Mouse (Mus musculus) embryonic facial prominence, embryonic 10.5 days (tissue): Measurements from ENCODE around the gene Dguok. TPM values are rescaled to one million over a fixed set of nuclear protein-coding genes. Genes with fewer than 3 reads are reported as not detected.
A peak's percentile ranks its signal among the peaks of the same experiment; 100 is the strongest.

ENCODE experiments used
- DNase-seq: peaks from one replicate; pipeline ENCODE4 v3.0.0-alpha.2; 2017; ENCODE audit warnings: low spot score
- H3K27ac ChIP-seq: fragments of 300-500 bp; sonication (generic); replicated peaks from 2 replicates; pipeline ENCODE4 v1.5.1; 2016; ENCODE audit warnings: mild to moderate bottlenecking
- H3K27me3 ChIP-seq: fragments of 300-500 bp; sonication (generic); replicated peaks from 2 replicates; pipeline ENCODE4 v1.6.1; 2016; ENCODE audit warnings: low read depth, mild to moderate bottlenecking; ENCODE audit not compliant: poor library complexity, severe bottlenecking
- H3K36me3 ChIP-seq: fragments of 300-500 bp; sonication (generic); replicated peaks from 2 replicates; pipeline ENCODE4 v1.6.1; 2016; ENCODE audit warnings: mild to moderate bottlenecking, moderate library complexity
- H3K4me1 ChIP-seq: fragments of 300-500 bp; sonication (generic); 2 replicates; pipeline ENCODE4 v1.6.1; 2016
- H3K4me3 ChIP-seq: fragments of 300-500 bp; sonication (generic); 2 replicates; pipeline ENCODE4 v1.5.1; 2016; ENCODE audit warnings: mild to moderate bottlenecking, moderate library complexity
- H3K9me3 ChIP-seq: fragments of 300-500 bp; sonication (generic); 2 replicates; pipeline ENCODE4 v1.6.1; 2016; ENCODE audit warnings: mild to moderate bottlenecking
- WGBS: fragments of 180-500 bp; shearing (Covaris S2); methylation state at CpG from one replicate; pipeline ENCODE4 v1.1.7; 2016; 5-methylcytosine and 5-hydroxymethylcytosine counted together
- polyA plus RNA-seq: library from polyadenylated mRNA; unstranded; fragments of >200 nt; fragmentation: Nextera tagmentation; extraction: Ambion mirVana; gene quantifications from 2 replicates; pipeline ENCODE4 v1.2.1, GENCODE M21; 2016

The Dguok gene
- polyA plus RNA-seq, 1 experiment from 2014 or later = 62.1 TPM

GRCm38 (mm10) chr6:83436547-83436946, 70.2 kb downstream of the Dguok start:
- H3K9me3 ChIP-seq = no peaks in the 10 kb centered on the region
- peaks cover 78% of the 10 kb centered on the region for H3K36me3 ChIP-seq
- peaks cover 84% of the 10 kb centered on the region for H3K4me1 ChIP-seq
- no peak overlapping the region for H3K27ac ChIP-seq
- no peaks in the 10 kb centered on the region for H3K27me3 ChIP-seq
- DNase-seq = no peak
- WGBS = 81% methylated on average over 4 of the region's 4 CpGs
- no peak overlapping the region for H3K4me3 ChIP-seq

- H3K27ac ChIP-seq = peak overlapping the region; percentile 65
- WGBS = 38% methylated on average over 5 of the region's 5 CpGs
Measured at GRCm38 (mm10) chr6:83435174-83435573, 71.6 kb downstream of the Dguok start.

GRCm38 (mm10) chr6:83433546-83433945, 73.2 kb downstream of the Dguok start:
- no peaks in the 10 kb centered on the region for H3K27me3 ChIP-seq
- WGBS = 84% methylated on average over 4 of the region's 4 CpGs

More at GRCm38 (mm10) chr6:83435174-83435573, 71.6 kb downstream of the Dguok start:
- Histone ChIP-seq H3K4me3 (no peak overlapping the region), H3K9me3 (no peaks in the 10 kb centered on the region), H3K27me3 (no peaks in the 10 kb centered on the region), H3K36me3 (peaks cover 81% of the 10 kb centered on the region), H3K4me1 (peaks cover 70% of the 10 kb centered on the region)
- DNase-seq = no peak

GRCm38 (mm10) chr6:83432966-83433365, 73.8 kb downstream of the Dguok start:
- peaks cover 62% of the 10 kb centered on the region for H3K4me1 ChIP-seq
- no peak for DNase-seq
- no peaks in the 10 kb centered on the region for H3K27me3 ChIP-seq
- peaks cover 79% of the 10 kb centered on the region for H3K36me3 ChIP-seq
- 81% methylated on average over 7 of the region's 7 CpGs for WGBS
- peak overlapping the region; percentile 48; the same call in 1 of the 2 replicates for H3K27ac ChIP-seq
- no peak overlapping the region for H3K4me3 ChIP-seq
- H3K9me3 ChIP-seq = no peaks in the 10 kb centered on the region

More at GRCm38 (mm10) chr6:83433546-83433945, 73.2 kb downstream of the Dguok start:
- Histone ChIP-seq H3K4me1 (peaks cover 62% of the 10 kb centered on the region), H3K4me3 (peak overlapping the region; percentile 8; the same call in 1 of the 2 replicates), H3K27ac (peak overlapping the region; percentile 40; the same call in 1 of the 2 replicates), H3K9me3 (no peaks in the 10 kb centered on the region), H3K36me3 (peaks cover 79% of the 10 kb centered on the region)
- DNase-seq = no peak

Other genes starting within 250 kb of the Dguok start
- gene Mthfd2, start 181.1 kb downstream of the Dguok start, polyA plus RNA-seq = 62.6 and 71.5 TPM in 2 replicates
- gene Mob1a, start 181.0 kb downstream of the Dguok start, polyA plus RNA-seq = 60.2 and 62.4 TPM in 2 replicates
- gene Bola3, start 157.8 kb downstream of the Dguok start, polyA plus RNA-seq = 149 and 153 TPM in 2 replicates
- 45.1 and 50.0 TPM in 2 replicates for gene Tet3, start 47.9 kb downstream of the Dguok start, polyA plus RNA-seq
- gene Actg2, start 29.3 kb upstream of the Dguok start, polyA plus RNA-seq = 1.1 and 1.2 TPM in 2 replicates
- gene Stambp, start 65.8 kb upstream of the Dguok start, polyA plus RNA-seq = 14.6 and 16.6 TPM in 2 replicates
- not detected in 2 replicates for gene Clec4f, start 149.2 kb upstream of the Dguok start, polyA plus RNA-seq
- gene Cd207, start 170.9 kb upstream of the Dguok start, polyA plus RNA-seq = not detected in 2 replicates
- 3.7 and 4.8 TPM in 2 replicates for gene Vax2, start 204.3 kb upstream of the Dguok start, polyA plus RNA-seq
- not detected in 2 replicates for gene Atp6v1b1, start 236.0 kb upstream of the Dguok start, polyA plus RNA-seq